Mouse (Mus musculus): Measurements from ENCODE around the gene BC117090.

DNA sequence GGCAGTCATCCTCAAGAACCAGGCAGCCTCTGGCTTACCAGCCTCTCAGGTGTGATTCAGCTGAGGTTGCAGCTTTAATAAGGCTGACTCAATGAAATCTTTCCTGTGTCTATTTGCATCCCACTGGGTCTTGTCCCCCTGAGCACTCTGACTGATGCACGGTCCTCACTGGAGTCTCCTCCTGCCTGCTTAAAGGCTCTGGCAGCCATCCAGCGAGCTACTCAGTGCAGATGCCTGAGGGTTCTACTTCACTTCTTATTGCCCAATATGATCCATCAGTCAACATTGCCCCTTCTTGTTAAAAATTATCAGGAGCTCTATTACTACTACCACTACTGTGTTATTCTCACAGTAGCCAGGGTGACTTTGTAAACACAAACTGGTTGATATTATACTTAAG is 3.0 kb upstream of the BC117090 start:
- TF ChIP-seq CTCF (IDR thresholded peaks at IDR 0.05; ENCODE audit: extremely low read depth, insufficient read depth, insufficient read length, insufficient replicate concordance) (no peak), POLR2A (IDR thresholded peaks at IDR 0.05; ENCODE audit: low read depth, low read length) (no peak)

Measured in spleen, adult 2 months (tissue).